Mouse (Mus musculus): ENCODE results near the gene Cog1. TPM values are rescaled to one million over a fixed set of nuclear protein-coding genes. Genes with fewer than 3 reads are reported as not detected.

The Cog1 gene
- polyA plus RNA-seq, 1 experiment from 2014 or later = 19.6 TPM

DNA sequence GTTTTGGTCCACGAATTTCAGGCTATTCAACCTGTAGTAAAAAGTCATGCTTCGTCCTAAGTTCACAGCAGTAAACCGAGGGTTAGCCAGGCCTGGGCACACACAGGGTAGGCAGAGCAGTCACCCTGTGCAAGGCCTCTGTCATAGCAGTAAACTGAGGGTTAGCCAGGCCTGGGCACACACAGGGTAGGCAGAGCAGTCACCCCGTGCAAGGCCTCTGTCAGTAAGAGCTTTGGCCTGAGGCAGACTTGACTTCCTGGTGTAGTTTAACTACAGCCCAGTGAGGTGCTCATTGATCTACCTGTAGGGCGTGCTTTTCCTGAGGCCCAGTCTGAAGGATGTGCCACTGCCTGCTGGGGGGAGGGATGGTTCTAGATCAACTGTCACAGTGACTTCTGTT is 42.3 kb downstream of the Cog1 start:
- 0 out of 2 replicates have a peak, but pooled peaks have one; percentile 6 for TF ChIP-seq CTCF (IDR thresholded peaks at IDR 0.05; ENCODE audit: low read depth)
- H3K27ac ChIP-seq (ENCODE audit: low read depth, low read length) = peak overlapping the region; percentile 82
- H3K4me3 ChIP-seq (ENCODE audit: low read depth, low read length) = no peak overlapping the region
- no peaks in the 10 kb centered on the region for H3K9me3 ChIP-seq (ENCODE audit: control insufficient read depth)
- H3K9ac ChIP-seq (ENCODE audit: low read depth, low read length) = no peak overlapping the region
- peak; percentile 95 for ATAC-seq
- H3K4me1 ChIP-seq (replicated peaks; ENCODE audit: control insufficient read depth, insufficient read depth, low read length) = peaks cover 4% of the 10 kb centered on the region; the same call in 1 of the 2 replicates
- 38% methylated on average over 5 of the region's 5 CpGs for WGBS
- peak overlapping the region; percentile 27; the same call in 1 of the 2 replicates for H3K4me2 ChIP-seq (replicated peaks; ENCODE audit: low read depth)
- H3K36me3 ChIP-seq (ENCODE audit: control insufficient read depth, insufficient read depth) = peaks cover 41% of the 10 kb centered on the region
- H3K27me3 ChIP-seq (replicated peaks; ENCODE audit: control insufficient read depth, insufficient read depth, low read length) = no peaks in the 10 kb centered on the region

DNA sequence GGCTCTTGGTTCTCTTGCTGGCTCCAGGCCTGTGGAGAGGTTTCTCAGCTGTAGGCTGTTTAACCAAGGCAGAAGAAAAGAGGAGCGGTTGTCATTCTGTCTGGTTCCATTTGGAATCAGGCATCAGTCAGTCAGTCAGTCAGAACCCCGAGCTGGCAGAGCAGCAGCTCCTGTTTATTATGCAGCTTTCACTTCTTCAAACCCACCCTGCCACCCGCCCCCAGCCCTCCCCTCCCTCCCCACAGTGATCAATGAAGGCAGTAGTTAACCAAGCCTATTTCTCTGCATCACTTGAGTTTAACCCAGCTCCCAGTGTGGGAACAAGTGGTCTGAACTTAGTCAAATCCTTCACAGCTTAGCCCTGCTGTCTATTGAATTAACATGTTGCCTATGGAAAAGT is 42.9 kb downstream of the Cog1 start:
- ATAC-seq = no peak
- WGBS = 48% methylated on average over 3 of the region's 3 CpGs
- Histone ChIP-seq H3K9me3 (ENCODE audit: control insufficient read depth) (no peaks in the 10 kb centered on the region), H3K4me1 (replicated peaks; ENCODE audit: control insufficient read depth, insufficient read depth, low read length) (peaks cover 4% of the 10 kb centered on the region; the same call in 1 of the 2 replicates), H3K27me3 (replicated peaks; ENCODE audit: control insufficient read depth, insufficient read depth, low read length) (no peaks in the 10 kb centered on the region), H3K36me3 (ENCODE audit: control insufficient read depth, insufficient read depth) (peaks cover 45% of the 10 kb centered on the region), H3K4me2 (replicated peaks; ENCODE audit: low read depth) (peak overlapping the region; percentile 27; the same call in 1 of the 2 replicates), H3K4me3 (ENCODE audit: low read depth, low read length) (no peak overlapping the region), H3K27ac (ENCODE audit: low read depth, low read length) (peak overlapping the region; percentile 82), H3K9ac (ENCODE audit: low read depth, low read length) (no peak overlapping the region)
- TF ChIP-seq CTCF (IDR thresholded peaks at IDR 0.05; ENCODE audit: low read depth) = no peak

GRCm38 (mm10) chr11:113697571-113697970 is 48.6 kb downstream of the Cog1 start:
- ATAC-seq = no peak

DNA sequence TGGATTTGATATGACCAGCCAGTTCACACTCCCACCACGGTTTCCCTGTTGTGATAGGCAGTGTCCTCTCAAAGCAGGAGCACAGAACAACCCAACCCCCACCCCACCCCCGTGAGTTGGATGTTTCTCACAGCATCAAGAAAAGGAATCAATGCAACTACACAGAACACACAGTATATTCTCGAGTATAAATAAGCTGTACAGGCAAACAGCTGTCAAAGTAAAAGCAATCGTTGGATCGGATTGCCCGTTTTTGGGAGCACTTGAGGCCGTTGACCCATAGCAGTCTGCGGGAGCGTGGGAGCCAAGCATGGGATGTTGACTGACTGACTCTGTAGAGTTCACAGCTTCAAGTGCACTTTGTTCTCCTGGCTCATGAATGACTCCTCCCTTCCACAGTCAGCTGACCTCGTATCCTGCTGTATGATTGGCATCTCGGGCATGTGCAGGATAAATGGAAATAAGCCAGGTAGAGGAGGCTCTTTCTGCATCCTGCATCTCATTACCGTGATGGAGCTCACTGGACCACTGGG is 49.1 kb downstream of the Cog1 start:
- no peak overlapping the region for H3K4me2 ChIP-seq (replicated peaks; ENCODE audit: low read depth)
- no peak for TF ChIP-seq CTCF (IDR thresholded peaks at IDR 0.05; ENCODE audit: low read depth)
- no peak overlapping the region for H3K4me3 ChIP-seq (ENCODE audit: low read depth, low read length)
- H3K36me3 ChIP-seq (ENCODE audit: control insufficient read depth, insufficient read depth) = peaks cover 27% of the 10 kb centered on the region
- H3K27ac ChIP-seq (ENCODE audit: low read depth, low read length) = no peak overlapping the region
- H3K9ac ChIP-seq (ENCODE audit: low read depth, low read length) = no peak overlapping the region
- H3K9me3 ChIP-seq (ENCODE audit: control insufficient read depth) = no peaks in the 10 kb centered on the region
- WGBS = 49% methylated on average over 12 of the region's 12 CpGs
- ATAC-seq = peak; percentile 83
- no peaks in the 10 kb centered on the region for H3K27me3 ChIP-seq (replicated peaks; ENCODE audit: control insufficient read depth, insufficient read depth, low read length)
- H3K4me1 ChIP-seq (replicated peaks; ENCODE audit: control insufficient read depth, insufficient read depth, low read length) = no peaks in the 10 kb centered on the region

More at GRCm38 (mm10) chr11:113697571-113697970, 48.6 kb downstream of the Cog1 start:
- WGBS = 78% methylated on average over 5 of the region's 5 CpGs
- H3K9ac ChIP-seq (ENCODE audit: low read depth, low read length) = no peak overlapping the region
- H3K4me1 ChIP-seq (replicated peaks; ENCODE audit: control insufficient read depth, insufficient read depth, low read length) = no peaks in the 10 kb centered on the region
- H3K9me3 ChIP-seq (ENCODE audit: control insufficient read depth) = no peaks in the 10 kb centered on the region
- H3K4me3 ChIP-seq (ENCODE audit: low read depth, low read length) = no peak overlapping the region
- H3K27me3 ChIP-seq (replicated peaks; ENCODE audit: control insufficient read depth, insufficient read depth, low read length) = no peaks in the 10 kb centered on the region
- peaks cover 29% of the 10 kb centered on the region for H3K36me3 ChIP-seq (ENCODE audit: control insufficient read depth, insufficient read depth)
- no peak for TF ChIP-seq CTCF (IDR thresholded peaks at IDR 0.05; ENCODE audit: low read depth)
- no peak overlapping the region for H3K27ac ChIP-seq (ENCODE audit: low read depth, low read length)
- no peak overlapping the region for H3K4me2 ChIP-seq (replicated peaks; ENCODE audit: low read depth)

DNA sequence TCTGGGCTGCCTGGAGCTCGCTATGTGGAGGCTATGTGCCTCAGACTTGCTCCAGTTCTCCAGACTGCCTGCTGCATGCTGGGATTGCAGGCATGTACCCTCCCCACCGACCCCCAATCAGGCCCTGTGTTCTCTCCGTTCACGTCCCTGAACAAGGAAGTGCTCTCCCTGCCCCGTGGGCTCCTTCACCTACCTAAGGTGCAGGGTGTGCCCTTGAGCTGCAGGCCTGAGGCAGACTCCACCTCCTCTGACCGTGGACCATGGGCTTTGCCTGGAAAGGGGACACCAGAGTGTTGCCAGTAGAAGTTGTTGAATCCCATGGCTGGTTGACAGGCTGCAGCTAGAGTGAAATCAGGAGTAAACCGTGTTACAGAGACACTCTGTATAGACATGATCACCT is 50.7 kb downstream of the Cog1 start:
- Histone ChIP-seq H3K4me3 (ENCODE audit: low read depth, low read length) (no peak overlapping the region), H3K27ac (ENCODE audit: low read depth, low read length) (no peak overlapping the region), H3K4me2 (replicated peaks; ENCODE audit: low read depth) (no peak overlapping the region), H3K9me3 (ENCODE audit: control insufficient read depth) (no peaks in the 10 kb centered on the region), H3K4me1 (replicated peaks; ENCODE audit: control insufficient read depth, insufficient read depth, low read length) (no peaks in the 10 kb centered on the region), H3K36me3 (ENCODE audit: control insufficient read depth, insufficient read depth) (peaks cover 16% of the 10 kb centered on the region), H3K27me3 (replicated peaks; ENCODE audit: control insufficient read depth, insufficient read depth, low read length) (no peaks in the 10 kb centered on the region), H3K9ac (ENCODE audit: low read depth, low read length) (no peak overlapping the region)
- 59% methylated on average over 7 of the region's 7 CpGs for WGBS
- no peak for TF ChIP-seq CTCF (IDR thresholded peaks at IDR 0.05; ENCODE audit: low read depth)
- no peak for ATAC-seq

GRCm38 (mm10) chr11:113703758-113704157 is 54.8 kb downstream of the Cog1 start:
- H3K9ac ChIP-seq (ENCODE audit: low read depth, low read length) = no peak overlapping the region
- no peaks in the 10 kb centered on the region for H3K9me3 ChIP-seq (ENCODE audit: control insufficient read depth)
- H3K4me2 ChIP-seq (replicated peaks; ENCODE audit: low read depth) = no peak overlapping the region
- peak; percentile 100 for TF ChIP-seq CTCF (IDR thresholded peaks at IDR 0.05; ENCODE audit: low read depth)
- H3K36me3 ChIP-seq (ENCODE audit: control insufficient read depth, insufficient read depth) = no peaks in the 10 kb centered on the region; the same call in 1 of the 2 replicates
- H3K4me3 ChIP-seq (ENCODE audit: low read depth, low read length) = no peak overlapping the region
- no peaks in the 10 kb centered on the region for H3K27me3 ChIP-seq (replicated peaks; ENCODE audit: control insufficient read depth, insufficient read depth, low read length)
- 30% methylated on average over 5 of the region's 5 CpGs for WGBS
- no peak overlapping the region for H3K27ac ChIP-seq (ENCODE audit: low read depth, low read length)
- ATAC-seq = peak; percentile 29; the same call in 1 of the 2 replicates
- no peaks in the 10 kb centered on the region for H3K4me1 ChIP-seq (replicated peaks; ENCODE audit: control insufficient read depth, insufficient read depth, low read length)

Data from intestine, postnatal 0 days (tissue).